Mouse (Mus musculus) thymus, adult 2 months (tissue): ENCODE data around the gene Dkkl1. TPM values are rescaled to one million over a fixed set of nuclear protein-coding genes. Genes with fewer than 3 reads are reported as not detected.

Experiments
- DNase-seq: peaks from one replicate; pipeline ENCODE4 v3.0.0; 2021
- H3K27ac ChIP-seq: fragments of 200-500 bp; 2 replicates; pipeline ENCODE4 v1.5.1; 2012; ENCODE audit warnings: low read length, control low read depth; ENCODE audit not compliant: control insufficient read depth, insufficient read depth
- H3K27me3 ChIP-seq: fragments of 200-500 bp; 2 replicates; pipeline ENCODE4 v1.6.1; 2012; ENCODE audit warnings: mild to moderate bottlenecking, low read length, moderate library complexity, mixed read lengths; ENCODE audit not compliant: control insufficient read depth, insufficient read depth
- H3K36me3 ChIP-seq: fragments of 200-500 bp; 2 replicates; pipeline ENCODE4 v1.6.1; 2012; ENCODE audit warnings: mild to moderate bottlenecking, low read length, moderate library complexity; ENCODE audit not compliant: control insufficient read depth, insufficient read depth
- H3K4me1 ChIP-seq: fragments of 200-500 bp; replicated peaks from 2 replicates; pipeline ENCODE4 v1.6.1; 2012; ENCODE audit warnings: low read length; ENCODE audit not compliant: control insufficient read depth, insufficient read depth
- H3K4me3 ChIP-seq: fragments of 200-500 bp; 2 replicates; pipeline ENCODE4 v1.5.1; 2012; ENCODE audit warnings: mild to moderate bottlenecking, low read length, control low read depth, moderate library complexity; ENCODE audit not compliant: control insufficient read depth, insufficient read depth
- CTCF ChIP-seq: fragments of 200-500 bp; IDR thresholded peaks from 2 replicates; pipeline ENCODE4 v1.5.1; 2012; ENCODE audit warnings: mild to moderate bottlenecking, control low read depth, low read length, moderate library complexity, borderline replicate concordance; ENCODE audit not compliant: control insufficient read depth, poor library complexity, insufficient read depth; ENCODE audit errors: extremely low read depth
- POLR2A ChIP-seq: fragments of 200-500 bp; IDR thresholded peaks from 2 replicates; pipeline ENCODE4 v1.6.1; 2012; ENCODE audit warnings: mild to moderate bottlenecking, low read length, control low read depth, moderate library complexity; ENCODE audit not compliant: control insufficient read depth, poor library complexity, insufficient read depth; ENCODE audit errors: extremely low read depth
- WGBS: fragments of 180-500 bp; shearing (Covaris S2); methylation state at CpG from one replicate; pipeline ENCODE4 v1.1.7; 2018; 5-methylcytosine and 5-hydroxymethylcytosine counted together
- polyA plus RNA-seq: library from polyadenylated mRNA; depleted of rRNA; stranded (reverse); fragments of >200 nt; gene quantifications from 2 replicates; pipeline ENCODE4 v1.2.3, GENCODE M21; 2012; rRNA removed

Dkkl1 gene
- polyA plus RNA-seq, 1 experiment = 3.5 TPM

- TF ChIP-seq POLR2A (no peak), CTCF (no peak)
- peaks cover 5% of the 10 kb centered on the region for H3K27me3 ChIP-seq
- no peak for DNase-seq
- H3K27ac ChIP-seq = no peak overlapping the region
- H3K4me1 ChIP-seq = peaks cover 11% of the 10 kb centered on the region
- H3K4me3 ChIP-seq = no peak overlapping the region
- 100% methylated on average over 6 of the region's 6 CpGs for WGBS
- H3K36me3 ChIP-seq = no peaks in the 10 kb centered on the region
Measured at GRCm38 (mm10) chr7:45158991-45159390, 53.0 kb downstream of the Dkkl1 start.

Other genes with a start within 250 kb of the Dkkl1 start
- gene Cpt1c, start 237.3 kb downstream of the Dkkl1 start, polyA plus RNA-seq = 4.4 and 6.8 TPM in 2 replicates
- gene Prmt1, start 225.6 kb downstream of the Dkkl1 start, polyA plus RNA-seq = 242 and 260 TPM in 2 replicates
- gene Irf3, start 214.5 kb downstream of the Dkkl1 start, polyA plus RNA-seq = 227 and 277 TPM in 2 replicates
- 85.6 and 87.4 TPM in 2 replicates for gene Bcl2l12, start 213.4 kb downstream of the Dkkl1 start, polyA plus RNA-seq
- 118 and 131 TPM in 2 replicates for gene Scaf1, start 195.8 kb downstream of the Dkkl1 start, polyA plus RNA-seq
- gene Rras, start 194.2 kb downstream of the Dkkl1 start, polyA plus RNA-seq = 41.7 and 62.3 TPM in 2 replicates
- gene Prr12, start 159.3 kb downstream of the Dkkl1 start, polyA plus RNA-seq = 32.7 and 43.5 TPM in 2 replicates
- 159 and 165 TPM in 2 replicates for gene Nosip, start 149.7 kb downstream of the Dkkl1 start, polyA plus RNA-seq
- 32.4 and 40.5 TPM in 2 replicates for gene Prrg2, start 149.5 kb downstream of the Dkkl1 start, polyA plus RNA-seq
- 22.2 and 34.9 TPM in 2 replicates for gene Rcn3, start 119.9 kb downstream of the Dkkl1 start, polyA plus RNA-seq
- 30.8 and 38.9 TPM in 2 replicates for gene Fcgrt, start 108.3 kb downstream of the Dkkl1 start, polyA plus RNA-seq
- gene Rps11, start 87.7 kb downstream of the Dkkl1 start, polyA plus RNA-seq = 343 and 363 TPM in 2 replicates
- 4,999 and 5,006 TPM in 2 replicates for gene Rpl13a, start 83.4 kb downstream of the Dkkl1 start, polyA plus RNA-seq
- gene Gm45713, start 75.9 kb downstream of the Dkkl1 start, polyA plus RNA-seq = 0.27 and 0.91 TPM in 2 replicates
- 177 and 207 TPM in 2 replicates for gene Flt3l, start 75.7 kb downstream of the Dkkl1 start, polyA plus RNA-seq
- 72.5 and 78.7 TPM in 2 replicates for gene Pih1d1, start 57.8 kb downstream of the Dkkl1 start, polyA plus RNA-seq
- 97.2 and 101 TPM in 2 replicates for gene Aldh16a1, start 57.6 kb downstream of the Dkkl1 start, polyA plus RNA-seq
- gene Slc17a7, start 48.2 kb downstream of the Dkkl1 start, polyA plus RNA-seq = 1.2 and 2.0 TPM in 2 replicates
- 0.09 and 0.11 TPM in 2 replicates for gene Gfy, start 32.6 kb downstream of the Dkkl1 start, polyA plus RNA-seq
- not detected in 2 replicates for gene Pth2, start 31.2 kb downstream of the Dkkl1 start, polyA plus RNA-seq
- 0.32 and 0.37 TPM in 2 replicates for gene Ccdc155, start 7.3 kb downstream of the Dkkl1 start, polyA plus RNA-seq
- 5.0 and 8.5 TPM in 2 replicates for gene Tead2, start 3.6 kb upstream of the Dkkl1 start, polyA plus RNA-seq
- gene Cd37, start 27.0 kb upstream of the Dkkl1 start, polyA plus RNA-seq = 412 and 423 TPM in 2 replicates
- gene Slc6a16, start 28.9 kb upstream of the Dkkl1 start, polyA plus RNA-seq = 0.30 and 0.37 TPM in 2 replicates
- 0.50 TPM in 1 of 2 replicates, not detected in the other for gene Slc6a21, start 65.4 kb upstream of the Dkkl1 start, polyA plus RNA-seq
- gene Trpm4, start 121.6 kb upstream of the Dkkl1 start, polyA plus RNA-seq = 12.1 and 12.9 TPM in 2 replicates
- 0.56 and 9.1 TPM in 2 replicates for gene Hrc, start 123.1 kb upstream of the Dkkl1 start, polyA plus RNA-seq
- gene Ppfia3, start 154.9 kb upstream of the Dkkl1 start, polyA plus RNA-seq = 0.65 and 0.89 TPM in 2 replicates
- 0.65 and 1.0 TPM in 2 replicates for gene Lin7b, start 158.4 kb upstream of the Dkkl1 start, polyA plus RNA-seq
- 693 and 725 TPM in 2 replicates for gene Snrnp70, start 183.6 kb upstream of the Dkkl1 start, polyA plus RNA-seq
- gene Kcna7, start 193.5 kb upstream of the Dkkl1 start, polyA plus RNA-seq = 0.68 and 1.1 TPM in 2 replicates
- 2.1 and 3.0 TPM in 2 replicates for gene Ntf5, start 201.5 kb upstream of the Dkkl1 start, polyA plus RNA-seq
- 0.80 and 0.96 TPM in 2 replicates for gene Lhb, start 208.7 kb upstream of the Dkkl1 start, polyA plus RNA-seq
- 35.2 and 35.5 TPM in 2 replicates for gene Gys1, start 222.7 kb upstream of the Dkkl1 start, polyA plus RNA-seq
- gene Ruvbl2, start 225.9 kb upstream of the Dkkl1 start, polyA plus RNA-seq = 122 and 124 TPM in 2 replicates
- 2,491 and 2,656 TPM in 2 replicates for gene Ftl1, start 247.7 kb upstream of the Dkkl1 start, polyA plus RNA-seq